Mouse (Mus musculus) olfactory bulb, adult 2 months (tissue): ENCODE measurements around the gene Pou2af1. TPM values are rescaled to one million over a fixed set of nuclear protein-coding genes. Genes with fewer than 3 reads are reported as not detected.

ENCODE experiments used
- H3K27ac ChIP-seq: fragments of 200-500 bp; 2 replicates; pipeline ENCODE4 v1.5.1; 2012; ENCODE audit warnings: low read depth, low read length; ENCODE audit not compliant: insufficient read depth
- H3K4me1 ChIP-seq: fragments of 200-500 bp; 2 replicates; pipeline ENCODE4 v1.6.1; 2012; ENCODE audit warnings: low read length; ENCODE audit not compliant: control insufficient read depth, insufficient read depth
- H3K4me3 ChIP-seq: fragments of 200-500 bp; 2 replicates; pipeline ENCODE4 v1.5.1; 2012; ENCODE audit warnings: mild to moderate bottlenecking, low read depth, low read length, moderate library complexity; ENCODE audit not compliant: insufficient read depth
- CTCF ChIP-seq: fragments of 200-500 bp; IDR thresholded peaks from 2 replicates; pipeline ENCODE4 v1.5.1; 2012; ENCODE audit warnings: low read depth, mild to moderate bottlenecking, low read length, moderate library complexity; ENCODE audit not compliant: insufficient read depth
- POLR2A ChIP-seq: fragments of 200-500 bp; IDR thresholded peaks from 2 replicates; pipeline ENCODE4 v1.6.1; 2012; ENCODE audit warnings: mild to moderate bottlenecking, low read depth, low read length, moderate library complexity; ENCODE audit not compliant: insufficient read depth
- WGBS: fragments of 180-500 bp; shearing (Covaris S2); methylation state at CpG from one replicate; pipeline ENCODE4 v1.1.7; 2018; 5-methylcytosine and 5-hydroxymethylcytosine counted together
- polyA plus RNA-seq: library from polyadenylated mRNA; stranded (reverse); fragments of >200 nt; gene quantifications from 2 replicates; pipeline ENCODE4 v1.2.4, GENCODE M21; 2012; ENCODE audit warnings: low replicate concordance; ENCODE audit not compliant: missing spikeins, insufficient read depth, insufficient read length

The Pou2af1 gene
- polyA plus RNA-seq, 1 experiment = not detected

DNA sequence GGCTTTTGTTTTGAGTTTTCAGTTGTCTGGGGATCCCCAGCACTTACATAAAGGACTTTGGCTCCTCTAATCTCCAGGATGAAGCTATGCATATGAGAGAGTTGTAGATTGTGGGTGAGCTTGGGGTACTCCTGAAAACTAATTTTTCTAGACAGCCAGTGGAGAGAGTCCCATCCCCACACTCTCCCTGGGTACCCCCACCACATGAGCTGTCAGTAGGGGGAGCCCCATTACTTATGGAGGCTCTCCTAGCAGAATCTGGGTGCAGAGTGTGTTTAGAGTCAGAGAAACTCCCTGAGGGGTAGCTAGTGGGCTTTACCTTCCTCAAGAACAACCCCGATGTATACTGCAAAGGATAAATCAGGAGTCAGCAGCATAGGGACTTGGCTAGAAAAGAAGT is 35.2 kb upstream of the Pou2af1 start:
- Histone ChIP-seq H3K27ac (no peak overlapping the region), H3K4me3 (no peak overlapping the region), H3K4me1 (peaks cover 8% of the 10 kb centered on the region)
- TF ChIP-seq POLR2A = no peak
- no peak for TF ChIP-seq CTCF
- 100% methylated on average over 1 of the region's 1 CpGs for WGBS

DNA sequence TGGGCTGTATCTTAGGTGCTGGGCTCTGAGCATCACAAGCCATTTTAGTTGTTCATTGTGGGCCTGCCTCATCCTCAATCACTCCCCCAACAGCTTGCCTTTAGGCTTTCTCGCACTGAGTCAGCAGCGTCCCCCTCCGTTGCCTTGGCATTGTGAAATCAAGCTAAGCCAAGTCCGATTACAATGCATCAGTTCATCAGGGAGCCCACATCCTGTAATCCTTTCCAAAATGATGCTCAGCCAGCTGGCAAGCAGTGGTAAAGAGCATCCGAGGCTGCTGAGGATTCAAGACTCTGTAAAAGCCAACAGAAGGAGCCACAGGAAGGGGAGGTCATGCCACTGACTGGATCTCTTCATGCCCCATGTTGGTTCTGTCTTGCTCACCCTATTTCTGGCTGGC is 32.9 kb upstream of the Pou2af1 start:
- Histone ChIP-seq H3K27ac (no peak overlapping the region), H3K4me1 (peaks cover 15% of the 10 kb centered on the region), H3K4me3 (no peak overlapping the region)
- TF ChIP-seq CTCF (no peak), POLR2A (no peak)
- 29% methylated on average over 5 of the region's 5 CpGs for WGBS

DNA sequence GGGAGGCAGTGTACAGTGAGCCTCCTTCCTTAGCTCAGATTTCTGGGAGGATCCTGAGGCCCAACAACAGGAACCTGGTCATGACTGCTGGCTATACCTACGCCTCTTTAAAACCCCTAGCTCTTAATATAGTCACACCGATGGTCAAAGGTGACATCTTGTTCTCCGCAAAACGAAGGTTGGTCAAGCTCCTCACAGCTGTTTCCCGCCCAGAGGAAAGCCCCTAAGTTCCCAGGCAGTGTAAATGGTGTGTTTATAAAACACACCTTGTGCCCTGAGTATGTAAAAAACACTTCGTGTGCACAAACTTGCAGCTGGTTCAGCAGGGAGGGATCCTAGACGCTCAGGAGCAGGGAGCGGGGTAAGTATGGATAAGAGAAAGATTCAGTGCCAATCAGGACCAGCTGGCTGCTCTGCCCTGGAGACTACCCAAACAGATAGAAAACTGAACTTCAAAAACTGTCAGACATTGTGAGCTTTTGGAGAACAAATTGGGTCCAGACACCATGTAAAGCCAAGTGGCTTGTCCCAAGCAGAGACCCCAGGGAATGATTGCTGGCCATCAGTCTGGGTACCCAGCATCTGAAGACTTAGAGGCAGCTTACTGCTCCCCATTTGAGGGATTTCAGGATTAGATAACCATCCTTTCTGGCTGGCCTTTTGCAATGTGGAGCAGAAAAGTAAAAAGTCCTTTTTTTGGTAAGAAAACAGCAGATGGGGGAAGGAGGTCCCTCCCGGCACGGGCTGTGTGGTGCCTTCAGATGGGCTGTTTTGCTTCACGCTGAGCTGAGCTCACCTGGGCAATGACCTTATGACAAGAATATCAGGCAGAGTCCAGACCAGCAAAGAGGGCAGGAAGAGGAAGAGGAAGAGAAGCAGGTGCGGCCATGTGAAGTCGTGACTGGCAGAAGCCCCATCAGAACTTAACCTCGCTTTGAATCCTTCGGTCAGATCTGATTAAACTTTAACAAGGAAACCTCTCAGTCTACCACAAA is 30.5 kb upstream of the Pou2af1 start:
- TF ChIP-seq CTCF (no peak), POLR2A (no peak)
- 83% methylated on average over 15 of the region's 15 CpGs for WGBS

DNA sequence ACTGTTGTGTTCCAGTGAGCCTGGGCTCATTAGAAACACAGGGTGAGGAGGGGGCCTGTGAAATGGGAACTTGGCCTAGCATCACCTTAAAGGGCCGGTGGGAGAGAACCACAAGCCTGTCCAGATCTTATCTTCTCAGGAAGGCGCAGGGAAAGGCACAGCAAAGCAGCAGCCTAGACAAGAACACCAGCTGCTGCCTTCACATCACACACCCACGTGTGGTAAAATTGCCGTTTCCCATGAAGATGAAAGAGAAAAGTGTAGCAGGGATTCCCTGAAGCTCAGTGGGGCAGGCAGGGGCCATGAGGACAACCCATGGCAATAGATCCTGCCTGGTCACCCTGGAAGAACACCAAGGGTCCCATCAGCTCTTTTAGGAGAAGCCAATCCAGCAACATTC is 28.1 kb upstream of the Pou2af1 start:
- no peak overlapping the region for H3K4me3 ChIP-seq
- peaks cover 20% of the 10 kb centered on the region for H3K4me1 ChIP-seq
- no peak overlapping the region for H3K27ac ChIP-seq
- no peak for TF ChIP-seq CTCF
- no peak for TF ChIP-seq POLR2A
- 35% methylated on average over 4 of the region's 4 CpGs for WGBS

More for the DNA sequence above, 30.5 kb upstream of the Pou2af1 start:
- H3K4me3 ChIP-seq = no peak overlapping the region
- no peak overlapping the region for H3K27ac ChIP-seq
- H3K4me1 ChIP-seq = peaks cover 20% of the 10 kb centered on the region

DNA sequence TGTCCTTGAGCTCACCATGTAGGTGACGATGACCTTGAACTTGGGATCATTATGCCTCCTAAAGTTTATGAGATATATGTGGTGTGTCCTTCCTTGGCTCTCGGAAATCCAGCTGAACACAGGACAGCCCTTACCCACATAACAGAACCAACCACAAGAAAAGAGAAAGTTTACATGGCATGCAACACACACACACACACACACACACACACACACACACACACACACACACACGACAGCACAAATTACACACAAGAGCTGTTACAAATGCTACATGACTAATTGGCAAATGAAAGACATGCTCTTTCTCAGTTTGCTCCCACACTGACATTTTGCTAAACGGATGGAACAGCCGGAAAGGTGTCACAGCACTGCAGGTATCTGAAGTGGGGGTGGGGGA is 27.6 kb upstream of the Pou2af1 start:
- Histone ChIP-seq H3K4me1 (peaks cover 15% of the 10 kb centered on the region), H3K4me3 (no peak overlapping the region), H3K27ac (no peak overlapping the region)
- 58% methylated on average over 5 of the region's 5 CpGs for WGBS
- TF ChIP-seq CTCF (no peak), POLR2A (no peak)

DNA sequence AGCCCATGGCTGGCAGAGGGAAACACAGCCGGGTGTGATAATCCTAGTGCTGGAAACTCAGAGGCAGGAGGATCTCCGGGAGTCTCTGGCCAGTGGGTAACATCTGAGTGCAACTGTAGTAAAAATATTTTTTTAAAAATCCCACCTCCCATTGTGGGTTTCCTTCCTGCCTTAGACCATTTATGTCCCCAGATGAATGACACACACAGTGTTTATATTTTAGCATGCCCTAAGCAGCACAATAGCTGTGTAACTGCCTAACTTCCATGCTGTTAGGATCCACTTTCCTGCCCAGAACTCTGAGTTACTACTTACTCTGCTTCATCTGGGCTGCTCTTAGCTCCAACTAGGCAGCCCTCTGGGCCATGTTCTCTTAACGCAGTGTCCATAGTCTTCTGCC is 22.9 kb upstream of the Pou2af1 start:
- peaks cover 5% of the 10 kb centered on the region for H3K4me1 ChIP-seq
- TF ChIP-seq POLR2A (no peak), CTCF (no peak)
- no peak overlapping the region for H3K27ac ChIP-seq
- no peak overlapping the region for H3K4me3 ChIP-seq
- 91% methylated on average over 3 of the region's 3 CpGs for WGBS

DNA sequence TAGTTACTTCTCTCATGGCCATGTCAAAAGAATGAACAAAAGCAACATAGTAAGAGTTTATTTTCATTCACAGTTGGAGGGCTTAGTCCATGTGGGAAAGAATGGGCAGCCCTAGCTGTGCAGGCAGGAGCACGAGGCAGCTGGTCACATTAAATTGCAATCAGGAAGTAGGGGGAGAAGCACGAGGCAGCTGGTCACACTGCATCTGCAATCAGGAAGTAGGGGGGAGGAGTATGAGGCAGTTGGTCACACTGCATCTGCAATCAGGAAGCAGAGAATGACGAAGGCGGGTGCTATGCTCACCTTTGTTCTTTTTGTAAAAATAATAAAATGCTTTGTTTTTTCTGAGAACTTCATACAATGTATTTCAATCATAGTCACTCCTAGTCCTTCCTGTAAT is 18.7 kb upstream of the Pou2af1 start:
- Histone ChIP-seq H3K4me3 (no peak overlapping the region), H3K27ac (no peak overlapping the region), H3K4me1 (no peaks in the 10 kb centered on the region)
- 64% methylated on average over 4 of the region's 4 CpGs for WGBS
- TF ChIP-seq CTCF = no peak
- TF ChIP-seq POLR2A = no peak

DNA sequence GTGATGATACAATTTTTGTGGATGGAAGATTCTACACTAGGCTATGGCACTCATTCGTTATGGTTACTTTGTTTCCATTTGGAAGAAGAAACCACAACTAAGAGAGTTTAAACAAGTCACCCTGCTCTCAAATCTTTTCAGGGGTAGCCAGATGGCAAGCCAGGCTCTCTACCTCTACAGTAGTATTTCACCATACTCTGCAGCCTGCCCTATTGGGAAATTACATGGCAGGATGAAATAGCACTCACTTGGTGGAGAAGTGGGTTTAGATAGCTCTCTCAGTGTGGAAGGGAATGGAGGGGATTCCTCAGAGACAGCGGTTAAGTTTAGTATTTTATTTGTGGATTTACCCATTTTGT is 4.6 kb upstream of the Pou2af1 start:
- H3K4me1 ChIP-seq = no peaks in the 10 kb centered on the region
- H3K27ac ChIP-seq = no peak overlapping the region
- no peak overlapping the region for H3K4me3 ChIP-seq
- no peak for TF ChIP-seq CTCF
- TF ChIP-seq POLR2A = no peak
- WGBS = 72% methylated on average over 2 of the region's 2 CpGs

DNA sequence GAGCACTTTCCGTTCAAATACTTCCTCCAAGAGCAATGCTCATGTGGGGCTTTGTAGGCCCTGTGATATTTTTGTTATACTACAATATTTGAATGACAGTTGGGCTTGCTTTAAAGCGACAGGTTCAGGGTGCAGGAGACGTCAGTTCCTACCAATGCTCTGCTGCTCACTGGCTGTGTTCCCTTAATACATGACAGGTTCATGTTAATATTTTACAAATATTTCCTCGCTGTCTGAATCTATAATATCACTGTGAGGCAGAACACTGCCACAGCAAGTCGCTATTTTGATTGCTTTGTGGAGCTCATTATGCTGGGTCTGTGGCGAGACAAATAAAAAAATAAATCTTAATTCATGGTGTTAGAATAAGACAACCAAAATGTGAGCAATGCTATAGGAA is 2.3 kb upstream of the Pou2af1 start:
- Histone ChIP-seq H3K4me1 (no peaks in the 10 kb centered on the region), H3K27ac (no peak overlapping the region), H3K4me3 (no peak overlapping the region)
- no peak for TF ChIP-seq CTCF
- TF ChIP-seq POLR2A = no peak
- WGBS = 87% methylated on average over 6 of the region's 6 CpGs
